Mouse (Mus musculus): ENCODE data around the gene Cped1. TPM values are rescaled to one million over a fixed set of nuclear protein-coding genes. Genes with fewer than 3 reads are reported as not detected.
"Not testable (repeated sequence)": the region's sequence is repeated elsewhere in the genome, so short reads cannot be mapped to it uniquely, and the experiment has no call there.

Cped1 gene
- total RNA-seq, 2 experiments from 2014 or later = 0.22 to 0.99 TPM

DNA sequence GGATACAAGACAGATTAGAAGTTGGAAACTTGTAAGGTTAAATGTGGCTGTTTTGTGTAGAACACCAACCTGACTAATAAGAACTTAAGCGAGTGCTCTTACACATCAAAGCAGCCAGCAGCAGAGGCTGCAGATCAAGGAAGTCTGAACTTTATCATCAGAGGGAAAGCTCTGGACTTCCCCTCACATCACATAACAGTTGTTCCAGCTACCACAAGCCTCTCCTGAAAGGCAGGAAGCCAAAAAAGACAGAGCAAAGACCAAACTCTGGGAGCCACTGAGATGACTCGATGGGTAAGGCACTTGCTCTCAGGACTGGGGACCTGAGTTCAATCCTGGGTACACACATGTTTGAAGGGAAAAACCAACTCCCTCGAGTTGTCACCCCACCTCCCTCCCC lies 228.1 kb downstream of the Cped1 start:
- no peak for ATAC-seq (ENCODE audit: poor library complexity, severe bottlenecking)

DNA sequence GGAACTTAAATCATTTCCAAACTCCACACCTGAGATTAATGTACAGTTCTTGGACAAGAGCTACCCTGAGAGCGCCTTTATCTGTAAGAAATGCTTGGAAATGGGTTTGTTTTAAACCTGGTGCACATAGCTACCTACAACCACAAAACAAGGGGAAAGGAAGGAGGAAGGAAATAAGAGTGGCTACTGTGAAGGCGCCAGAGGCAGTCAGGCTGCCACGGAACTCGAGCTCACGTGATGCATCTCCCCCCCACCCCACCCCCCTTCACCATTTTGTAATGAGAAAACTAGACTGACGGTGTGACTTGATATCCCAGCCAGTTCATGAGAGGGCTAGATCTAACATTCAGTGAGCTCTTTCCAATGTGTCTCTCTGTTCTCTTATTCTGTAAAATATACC lies 228.9 kb downstream of the Cped1 start:
- ATAC-seq (ENCODE audit: poor library complexity, severe bottlenecking) = no peak

DNA sequence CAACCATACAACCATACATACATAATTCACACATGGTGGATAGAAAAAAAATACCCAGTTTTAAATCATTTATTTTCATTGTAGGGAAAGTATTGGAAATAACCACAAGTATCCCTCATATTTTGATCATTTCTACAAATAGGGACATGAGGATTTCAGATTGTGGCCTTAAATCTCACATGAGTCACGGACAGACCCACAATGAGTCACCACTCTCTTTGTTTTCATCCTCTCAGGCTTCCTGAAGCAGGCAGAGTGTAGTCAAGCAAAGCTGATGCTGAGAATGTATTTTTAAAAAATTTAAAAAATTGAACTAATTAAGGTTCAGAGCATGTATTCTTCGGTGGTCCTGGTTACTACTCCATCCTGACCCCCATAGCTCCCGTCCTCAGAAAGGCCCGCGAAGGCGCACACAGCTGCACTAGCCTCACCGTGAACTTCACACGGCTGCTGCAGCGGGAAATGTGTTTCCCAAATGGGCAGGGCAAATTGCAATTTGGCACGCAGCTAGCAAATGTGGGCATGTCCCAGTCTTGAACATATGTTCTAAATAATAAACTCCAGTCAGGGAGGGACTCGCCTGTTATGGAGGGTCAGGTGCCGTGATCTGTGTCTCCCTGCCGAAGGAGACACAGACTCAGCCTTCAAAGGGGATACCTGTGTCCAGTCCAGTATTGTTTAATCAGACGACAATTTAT lies 230.7 kb downstream of the Cped1 start:
- ATAC-seq (ENCODE audit: poor library complexity, severe bottlenecking) = no peak

DNA sequence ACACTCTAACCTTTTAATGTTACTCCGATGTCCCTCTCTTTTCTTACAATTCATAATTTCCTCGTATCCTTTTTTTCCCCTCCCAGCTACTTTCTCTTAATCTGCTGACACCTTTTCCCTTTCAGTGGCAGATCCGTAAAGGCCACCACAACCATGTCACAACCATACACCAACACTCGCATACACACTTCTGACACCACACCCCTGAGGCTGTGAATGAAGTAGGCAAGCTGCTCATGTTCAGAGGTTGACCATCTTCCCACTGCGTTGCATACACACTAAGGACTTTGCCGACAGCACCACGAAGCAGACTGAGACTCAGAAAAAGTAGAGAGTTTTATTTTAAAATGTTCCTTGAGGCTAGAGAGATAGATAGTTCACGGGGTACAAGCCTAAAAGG lies 235.4 kb downstream of the Cped1 start:
- ATAC-seq (ENCODE audit: poor library complexity, severe bottlenecking) = no peak

DNA sequence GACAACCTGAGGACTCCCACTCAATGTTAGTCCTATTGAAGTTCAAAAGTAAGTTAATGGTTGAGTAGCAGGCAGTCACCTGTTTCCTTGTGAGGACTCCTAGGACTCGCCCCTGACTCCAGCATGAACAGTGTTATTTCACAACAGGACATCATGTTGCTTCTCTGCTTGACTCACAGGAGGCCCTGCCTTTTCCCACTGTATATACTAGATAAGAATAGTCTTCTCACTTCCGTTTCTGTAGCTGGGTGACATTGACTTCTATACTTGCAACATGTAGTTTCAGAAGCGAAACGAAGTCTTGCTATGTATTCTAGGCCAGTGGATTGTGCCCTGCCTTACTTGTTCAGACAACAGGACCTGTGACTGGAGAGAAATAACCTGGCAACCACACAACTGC lies 236.4 kb downstream of the Cped1 start:
- ATAC-seq (ENCODE audit: poor library complexity, severe bottlenecking) = peak; percentile 95

DNA sequence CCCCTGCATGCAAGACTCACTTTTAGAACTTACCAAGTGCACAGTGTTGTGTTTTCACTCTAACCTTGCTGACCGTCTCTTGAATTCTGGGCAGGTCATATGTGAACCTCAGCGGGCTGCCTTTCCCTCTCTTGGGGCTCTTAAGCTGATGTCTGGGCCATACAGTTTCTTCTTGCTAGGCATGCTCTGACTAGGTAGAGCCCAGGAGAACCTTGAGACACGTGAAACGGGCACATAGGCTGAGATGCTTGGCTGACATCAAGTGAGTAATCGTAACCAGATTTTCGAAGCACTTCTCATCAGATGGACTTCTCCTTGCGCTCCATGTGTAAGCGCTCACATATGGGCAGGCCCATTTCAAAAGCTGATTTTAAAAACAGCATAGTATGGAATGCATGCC lies 237.2 kb downstream of the Cped1 start:
- no peak for ATAC-seq (ENCODE audit: poor library complexity, severe bottlenecking)

DNA sequence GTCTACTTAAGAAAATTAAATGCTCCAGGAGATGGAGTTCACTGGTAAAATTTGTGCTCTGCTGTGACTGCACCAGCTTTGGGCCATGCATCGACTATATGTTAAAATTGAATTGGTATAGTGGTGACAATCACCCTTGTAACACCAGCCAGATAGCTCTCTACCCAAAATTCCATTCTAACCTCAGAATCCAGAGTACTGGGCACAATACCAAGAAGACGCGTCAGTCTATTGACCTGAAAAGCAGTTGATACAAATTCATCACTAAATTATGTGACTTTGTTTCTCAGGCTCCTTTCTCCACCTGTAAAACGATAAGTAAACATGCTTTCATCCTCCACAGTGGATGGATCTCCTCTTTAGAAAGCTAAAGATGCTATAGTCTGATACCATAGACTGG lies 238.6 kb downstream of the Cped1 start:
- no peak for ATAC-seq (ENCODE audit: poor library complexity, severe bottlenecking)

DNA sequence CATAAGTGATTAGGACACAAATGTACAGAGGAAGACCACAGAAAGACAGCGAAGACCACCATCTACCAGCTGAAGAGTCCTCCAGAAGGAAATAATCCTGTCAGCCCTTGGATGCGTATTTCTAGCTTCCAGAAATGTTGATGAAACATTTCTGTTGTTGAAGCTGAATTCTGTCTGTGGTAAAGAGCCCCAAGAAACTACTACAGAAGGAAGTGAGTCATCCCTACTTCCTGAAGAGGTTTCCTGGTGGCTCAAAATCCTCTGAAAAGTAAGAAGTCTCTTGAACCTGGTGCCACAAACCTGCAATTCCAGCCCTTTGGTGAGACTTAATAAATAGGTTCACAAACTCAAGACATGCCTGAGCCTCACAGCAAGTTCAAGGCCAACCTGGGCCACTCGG lies 245.5 kb downstream of the Cped1 start:
- peak; percentile 40; the same call in 1 of the 2 replicates for ATAC-seq (ENCODE audit: poor library complexity, severe bottlenecking)

DNA sequence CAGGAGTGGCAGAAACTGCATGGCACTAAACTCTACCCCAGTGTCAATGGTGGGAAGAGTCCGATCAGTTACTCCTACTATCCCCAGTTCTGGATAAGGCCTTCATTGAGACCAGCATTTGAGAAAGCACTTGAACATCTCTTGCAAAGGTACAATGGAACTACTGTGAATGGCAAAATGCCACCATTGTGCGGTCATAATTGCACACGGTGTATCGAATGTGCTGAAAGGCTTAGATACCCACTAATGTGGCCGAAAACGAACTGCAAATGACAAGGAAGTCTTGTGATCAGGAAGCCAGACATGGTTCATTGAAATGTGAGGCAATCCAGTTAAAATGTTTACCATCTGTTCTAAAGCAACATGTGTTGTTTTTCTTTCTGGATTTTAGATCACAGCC lies 247.8 kb downstream of the Cped1 start:
- ATAC-seq (ENCODE audit: poor library complexity, severe bottlenecking) = no peak

DNA sequence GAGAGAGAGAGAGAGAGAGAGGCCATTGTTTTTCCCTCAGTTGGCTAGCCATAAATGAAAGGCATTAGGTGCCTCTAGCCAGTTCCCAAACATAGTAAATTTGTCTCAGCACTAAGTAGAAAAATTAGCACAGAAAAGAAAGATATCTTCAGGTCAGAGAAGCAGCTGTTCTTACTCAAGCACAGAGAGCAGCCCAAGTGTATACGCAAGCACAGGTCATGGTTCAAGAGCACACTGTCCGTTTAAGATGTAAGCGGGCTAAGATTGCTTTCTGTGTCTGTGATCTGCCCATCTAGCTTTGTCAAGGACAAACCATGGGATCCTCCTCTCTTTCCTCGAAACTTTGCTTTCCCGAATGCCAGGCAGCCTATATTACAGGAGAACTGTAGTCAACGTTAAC lies 249.4 kb downstream of the Cped1 start:
- ATAC-seq (ENCODE audit: poor library complexity, severe bottlenecking) = no peak

DNA sequence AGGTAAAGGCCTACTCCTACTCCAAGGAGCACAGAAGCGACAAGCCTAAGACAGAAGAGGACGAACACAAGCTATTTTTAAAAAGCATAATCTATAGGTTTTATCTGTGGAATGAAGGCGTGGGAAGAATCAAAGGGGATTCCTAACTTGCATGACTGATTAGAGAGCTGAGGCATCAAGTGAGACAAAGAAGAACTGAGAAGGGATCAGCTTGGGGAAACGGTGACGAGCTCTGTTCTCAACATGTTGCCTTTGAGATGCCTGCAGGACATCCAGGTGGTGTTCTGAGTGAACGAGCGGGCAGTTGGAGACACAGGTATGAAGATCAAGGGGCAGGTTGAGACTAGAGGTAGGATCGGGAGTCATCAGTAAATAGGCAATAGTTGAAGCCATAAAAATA lies 257.6 kb downstream of the Cped1 start:
- ATAC-seq (ENCODE audit: poor library complexity, severe bottlenecking) = no peak

DNA sequence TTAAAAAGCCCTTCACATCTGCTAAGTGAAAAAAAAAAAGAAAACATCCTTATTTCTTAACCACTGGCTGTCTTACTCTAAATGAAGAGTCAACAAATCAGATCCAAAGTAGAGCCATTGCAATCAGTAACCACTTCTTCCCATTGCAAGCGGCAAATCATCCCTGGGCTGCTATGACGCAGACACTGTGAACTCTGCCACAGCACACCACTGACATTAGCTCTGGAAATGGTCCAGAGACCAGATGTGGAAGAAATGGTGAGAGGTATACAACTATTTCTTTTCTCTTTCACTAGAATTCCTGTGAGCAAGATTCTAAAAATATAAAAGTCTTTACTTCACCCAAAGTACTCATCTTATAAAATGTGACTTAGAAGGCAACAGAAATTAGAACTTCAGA lies 261.0 kb downstream of the Cped1 start:
- no peak for ATAC-seq (ENCODE audit: poor library complexity, severe bottlenecking)

DNA sequence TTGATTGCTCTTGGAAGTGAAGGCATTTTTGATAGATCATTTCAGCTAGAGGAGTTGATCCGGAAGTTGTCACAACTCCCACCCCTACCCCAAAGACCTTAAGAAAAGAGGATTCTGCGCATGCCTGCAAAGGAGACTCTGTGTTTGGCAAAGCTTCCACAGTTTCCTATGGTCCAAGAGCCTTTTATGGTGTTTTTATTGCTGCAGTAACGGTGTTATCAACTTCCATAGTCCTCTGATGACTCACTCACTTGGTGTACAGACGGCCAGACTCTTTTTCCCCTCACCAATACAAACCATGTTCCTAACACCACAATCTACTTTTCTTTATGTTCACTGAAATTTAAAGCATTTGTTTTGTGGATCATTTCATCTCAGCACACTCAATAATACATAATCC lies 273.1 kb downstream of the Cped1 start:
- no peak for ATAC-seq (ENCODE audit: poor library complexity, severe bottlenecking)

DNA sequence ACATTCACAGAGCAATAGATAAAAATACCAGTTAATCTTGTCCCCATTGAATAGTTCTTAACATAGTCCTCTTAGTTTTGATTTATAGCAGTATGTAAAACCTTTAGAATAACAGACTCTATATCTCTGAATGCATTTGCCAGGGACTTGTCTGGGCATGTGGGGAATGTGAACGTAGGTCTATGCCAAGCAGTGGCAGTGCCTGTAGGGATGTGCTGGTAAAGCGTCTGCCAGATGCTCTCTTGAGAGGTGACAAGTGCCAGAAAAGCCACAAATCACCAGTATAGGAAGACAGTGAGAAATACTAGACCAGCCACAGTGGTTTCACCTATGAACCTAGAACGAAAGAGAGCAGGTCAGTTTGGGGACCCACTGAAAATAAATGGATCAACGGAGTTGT lies 276.8 kb downstream of the Cped1 start:
- ATAC-seq (ENCODE audit: poor library complexity, severe bottlenecking) = no peak

DNA sequence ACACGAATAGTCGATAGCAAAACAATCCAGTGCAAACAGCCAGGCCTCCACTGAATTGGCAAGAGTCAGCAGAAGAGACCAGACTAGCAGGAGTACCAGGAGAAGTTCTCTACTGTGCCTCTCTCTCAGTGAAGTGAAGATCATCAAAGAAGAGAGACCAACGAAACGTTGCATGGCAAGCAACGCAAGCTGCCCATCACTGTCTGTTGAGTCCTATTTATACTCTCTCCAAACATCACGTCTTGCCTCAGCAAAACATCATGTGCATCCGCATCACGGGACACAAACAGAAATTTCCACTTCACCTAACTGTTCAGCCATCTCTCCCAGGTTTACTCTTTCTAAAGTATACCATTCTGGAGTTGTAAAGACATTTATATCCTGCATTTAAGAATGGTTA lies 278.4 kb downstream of the Cped1 start:
- not testable (repeated sequence) for ATAC-seq (ENCODE audit: poor library complexity, severe bottlenecking)

DNA sequence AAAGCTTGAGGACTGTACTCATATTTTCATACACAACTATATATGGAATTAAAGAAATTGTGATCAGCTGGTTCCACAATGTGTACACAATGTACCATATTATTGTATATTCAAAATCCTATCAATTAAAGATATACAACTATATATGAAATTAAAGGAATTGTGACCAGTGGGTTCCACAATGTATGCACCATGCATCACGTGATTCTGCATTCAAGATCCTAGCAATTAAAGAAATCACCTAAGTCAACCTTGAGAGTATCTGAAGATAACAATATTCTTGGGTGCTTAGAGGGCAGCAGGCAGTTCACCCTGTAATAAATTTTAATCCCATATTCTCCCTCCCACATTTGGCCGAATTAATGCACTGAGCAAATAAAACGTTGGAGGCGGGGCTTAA lies 280.3 kb downstream of the Cped1 start:
- ATAC-seq (ENCODE audit: poor library complexity, severe bottlenecking) = no peak

DNA sequence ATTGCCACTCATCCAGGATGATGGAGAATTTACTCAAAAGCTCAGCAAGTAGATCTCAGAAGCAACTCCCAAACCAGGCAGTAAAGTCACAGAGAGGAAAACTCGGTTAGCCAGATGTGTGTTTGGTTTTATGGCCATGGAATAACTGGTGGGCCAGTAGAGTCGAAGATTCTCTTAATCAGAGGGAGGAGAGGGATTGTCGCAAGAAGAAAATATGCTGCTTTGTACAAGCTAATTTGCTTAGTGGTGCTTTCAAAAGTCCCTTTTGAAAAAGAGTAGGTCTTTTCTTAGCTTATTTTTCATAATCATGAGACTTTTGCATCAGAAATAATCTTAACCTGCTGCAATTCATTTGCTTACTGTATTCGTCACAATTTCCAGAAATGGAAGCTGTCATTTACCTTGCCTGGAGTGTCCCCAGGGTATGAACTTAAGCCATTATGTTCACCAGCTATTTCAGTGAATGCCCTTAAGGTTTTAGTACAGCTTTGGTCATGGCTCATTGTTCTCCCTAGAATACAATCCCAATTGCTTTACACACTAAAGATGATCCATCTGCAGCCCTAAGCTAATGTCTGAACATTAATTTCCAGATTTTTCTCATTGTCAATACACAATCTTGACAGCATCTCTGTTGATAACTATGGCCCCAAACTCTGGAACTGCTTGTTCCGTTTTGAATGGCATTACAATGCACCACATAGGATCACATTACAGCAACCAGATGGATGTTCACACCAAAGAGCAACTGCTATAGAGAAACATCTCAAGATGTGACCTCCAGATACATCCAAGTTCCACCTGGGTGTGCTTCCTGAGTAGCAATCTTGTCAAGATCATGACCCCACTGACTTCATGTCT lies 282.3 kb downstream of the Cped1 start:
- ATAC-seq (ENCODE audit: poor library complexity, severe bottlenecking) = no peak

DNA sequence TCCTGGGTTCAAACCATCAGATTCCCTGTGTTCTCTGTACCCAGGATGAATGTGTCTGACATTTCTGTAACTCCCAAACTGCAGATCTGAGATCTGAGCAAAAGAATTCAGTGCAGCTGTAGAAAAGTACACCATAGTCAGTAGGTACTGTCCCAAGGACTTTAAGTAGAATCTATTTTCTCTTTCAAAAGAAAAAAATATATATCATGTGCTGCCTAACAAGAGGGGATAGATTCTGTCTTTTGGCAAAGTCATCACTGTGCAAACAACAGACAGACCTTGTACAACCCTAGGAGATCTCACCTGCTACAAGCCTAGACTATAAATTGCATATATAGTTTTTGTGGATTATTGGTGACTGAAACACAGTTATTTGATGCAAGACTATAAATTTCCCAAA lies 283.0 kb downstream of the Cped1 start:
- no peak for ATAC-seq (ENCODE audit: poor library complexity, severe bottlenecking)

DNA sequence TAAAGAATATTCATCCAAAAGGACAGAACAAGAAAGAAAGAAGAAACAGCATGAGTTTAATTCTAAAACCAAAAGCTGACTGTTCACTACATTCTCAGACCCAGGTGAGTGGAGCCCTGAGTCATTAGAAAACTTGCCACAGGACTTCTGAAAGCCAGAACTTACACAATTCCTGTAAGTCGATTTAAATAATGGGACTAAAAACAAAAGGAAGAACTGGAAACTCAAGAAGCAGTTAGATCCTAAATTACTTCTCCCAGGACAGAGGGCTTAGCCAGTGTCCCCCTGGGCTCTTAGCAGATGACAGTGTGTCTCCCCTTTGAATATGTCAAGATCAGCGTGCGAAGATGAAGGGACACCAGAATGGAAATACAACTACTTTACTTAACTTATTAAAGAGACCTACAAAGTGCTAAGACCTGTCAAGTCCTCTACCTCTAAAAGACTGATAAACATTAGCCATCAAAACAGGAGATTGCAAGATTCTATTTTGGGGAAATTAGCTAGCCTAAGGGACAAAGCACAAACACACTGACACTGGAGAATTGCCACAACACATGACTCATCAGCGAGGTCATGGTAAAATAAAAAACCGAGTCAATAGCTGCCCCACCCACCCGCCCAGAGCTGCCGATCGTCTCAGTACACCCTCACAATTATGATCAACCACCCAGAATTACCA lies 284.3 kb downstream of the Cped1 start:
- ATAC-seq (ENCODE audit: poor library complexity, severe bottlenecking) = 0 out of 2 replicates have a peak, but pooled peaks have one; percentile 35

DNA sequence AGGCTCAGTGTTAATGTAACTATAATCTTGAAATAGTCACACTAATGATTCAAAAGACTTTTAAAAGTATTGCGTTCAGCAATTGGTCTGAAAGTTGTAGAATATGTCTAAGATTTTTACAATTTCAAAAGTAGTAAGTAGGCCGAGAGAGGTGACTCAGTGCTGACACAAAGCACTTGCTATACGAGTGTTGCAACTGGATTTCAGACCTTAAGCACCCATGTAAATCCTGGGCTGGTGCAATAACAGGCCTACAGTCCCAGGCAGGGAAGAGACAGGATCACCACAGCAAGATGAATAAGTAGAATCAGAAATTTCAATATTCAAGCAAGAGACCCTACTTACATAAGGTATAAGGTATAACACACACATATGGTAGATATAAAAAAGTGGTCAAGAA lies 292.2 kb downstream of the Cped1 start:
- ATAC-seq (ENCODE audit: poor library complexity, severe bottlenecking) = no peak

DNA sequence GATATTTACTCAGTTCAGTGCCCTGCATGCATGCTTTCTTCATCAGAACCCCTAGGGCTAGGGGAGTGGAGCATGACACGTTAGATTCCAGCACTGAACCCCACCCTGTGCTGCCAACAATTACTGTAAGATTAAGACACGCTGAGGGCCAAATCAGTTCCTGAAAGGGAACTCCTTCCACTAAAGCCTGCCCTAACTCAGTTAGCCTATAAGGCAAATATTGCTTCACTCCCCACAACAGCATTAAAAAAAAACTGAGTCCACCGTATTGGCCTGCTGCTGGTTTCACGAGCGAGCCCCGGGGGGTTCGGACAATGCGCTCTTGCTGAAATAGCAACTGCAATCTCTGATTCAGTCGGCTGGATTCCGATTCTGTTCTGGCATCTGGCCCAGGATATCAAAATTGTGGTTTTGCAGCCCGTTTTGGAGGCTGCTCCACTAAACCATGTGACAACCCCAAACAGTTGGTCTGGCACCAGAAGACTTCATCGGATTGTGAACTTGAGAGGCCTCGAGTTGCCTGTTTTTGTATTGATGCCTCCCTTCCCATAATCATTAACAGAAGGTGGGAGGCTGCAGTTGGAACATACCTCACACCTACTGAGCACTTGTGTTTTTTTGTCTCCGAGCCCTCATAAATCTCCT lies 294.6 kb downstream of the Cped1 start:
- peak; percentile 56 for ATAC-seq (ENCODE audit: poor library complexity, severe bottlenecking)

All from megakaryocyte, adult 5-6 weeks (primary cell).